ENCODE assay signal across 8 mouse cellular contexts in the genomic region with DNA sequence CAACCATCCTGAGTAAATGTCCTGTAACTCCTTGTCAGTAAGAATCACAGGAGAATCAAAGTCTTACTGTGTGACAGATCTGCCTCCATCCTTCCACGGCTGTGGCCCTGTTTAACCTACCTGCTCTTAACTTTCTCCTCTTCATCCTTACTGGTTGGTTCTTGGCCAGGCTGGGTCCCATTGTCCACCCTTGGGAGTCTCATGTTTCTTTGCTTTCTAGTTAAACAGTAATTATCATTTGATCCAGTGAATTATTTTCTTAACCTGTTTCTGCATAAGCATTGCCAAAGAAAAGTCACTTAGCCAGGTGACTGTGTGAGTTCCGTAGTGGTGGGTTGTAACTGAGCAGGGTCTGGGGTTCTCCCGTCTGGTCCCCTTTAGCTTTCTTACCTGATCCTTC. TPM values are rescaled to one million over a fixed set of nuclear protein-coding genes. Genes with fewer than 3 reads are reported as not detected.
A peak's percentile ranks its signal among the peaks of the same experiment; 100 is the strongest.
DNase-seq lines count a peak whose midpoint lies in the region; ATAC-seq and TF ChIP-seq lines count a peak whose summit lies in the region.
"Not testable (repeated sequence)": the region's sequence is repeated elsewhere in the genome, so short reads cannot be mapped to it uniquely, and the experiment has no call there.

No protein-coding gene starts in this region.

- H3K4me3 ChIP-seq in C2C12 (ENCODE audit: insufficient read depth, poor library complexity, severe bottlenecking): peak overlapping the region; percentile 44
- H3K4me3 ChIP-seq in embryonic facial prominence, embryonic 15.5 days (replicated peaks): peak overlapping the region; percentile 54; the same call in 1 of the 2 replicates
- H3K4me3 ChIP-seq in heart, embryonic 11.5 days (ENCODE audit: low read depth, low read length): peak overlapping the region; percentile 14; the same call in 1 of the 2 replicates
- H3K4me3 ChIP-seq in hindbrain, embryonic 15.5 days: peak overlapping the region; percentile 52
- H3K4me3 ChIP-seq in kidney, embryonic 14.5 days (ENCODE audit: low read length); liver, adult 2 months (ENCODE audit: insufficient read depth, low read depth, low read length); neural tube, embryonic 14.5 days (ENCODE audit: low read depth, low read length): not testable (repeated sequence)
- H3K4me3 ChIP-seq in midbrain, embryonic 10.5 days: peak overlapping the region; percentile 61

- not testable (repeated sequence) for H3K27ac ChIP-seq in embryonic facial prominence, embryonic 15.5 days (replicated peaks); heart, embryonic 11.5 days (ENCODE audit: low read depth, low read length); hindbrain, embryonic 15.5 days (replicated peaks); kidney, embryonic 14.5 days (ENCODE audit: low read depth, low read length); liver, adult 2 months (replicated peaks; ENCODE audit: insufficient read depth, low read depth, low read length); midbrain, embryonic 10.5 days (replicated peaks); neural tube, embryonic 14.5 days (ENCODE audit: low read depth, low read length)

- not testable (repeated sequence) for H3K4me1 ChIP-seq in embryonic facial prominence, embryonic 15.5 days; heart, embryonic 11.5 days (ENCODE audit: control insufficient read depth, insufficient read depth, low read length); hindbrain, embryonic 15.5 days (replicated peaks); kidney, embryonic 14.5 days (ENCODE audit: control insufficient read depth, insufficient read depth, low read length); liver, adult 2 months (ENCODE audit: control insufficient read depth, insufficient read depth, low read length); midbrain, embryonic 10.5 days; neural tube, embryonic 14.5 days (ENCODE audit: control insufficient read depth, insufficient read depth, low read length)

- H3K79me2 ChIP-seq in C2C12 (ENCODE audit: control insufficient read depth, insufficient read depth): peaks cover 13% of the 10 kb centered on the region
- not testable (repeated sequence) for H3K79me2 ChIP-seq in liver, adult 2 months (ENCODE audit: control insufficient read depth, insufficient read depth, low read length)

- TF ChIP-seq CTCF in C2C12 (IDR thresholded peaks at IDR 0.05; ENCODE audit: control insufficient read depth, insufficient read depth, insufficient read length); liver, adult 2 months (IDR thresholded peaks at IDR 0.05; ENCODE audit: low read depth, low read length): not testable (repeated sequence)

- not testable (repeated sequence) for H3ac ChIP-seq in C2C12 (ENCODE audit: control insufficient read depth, insufficient read length, low read depth)

- not testable (repeated sequence) for ATAC-seq in embryonic facial prominence, embryonic 15.5 days (ENCODE audit: insufficient number of reproducible peaks, low FRiP score, low TSS enrichment, low read depth); heart, embryonic 11.5 days (replicated peaks; ENCODE audit: insufficient number of reproducible peaks, low FRiP score, low TSS enrichment); hindbrain, embryonic 15.5 days (ENCODE audit: low FRiP score, low read depth); kidney, embryonic 14.5 days (ENCODE audit: low FRiP score, low TSS enrichment); neural tube, embryonic 14.5 days (ENCODE audit: low read depth)

- DNase-seq in liver, adult 2 months (ENCODE audit: extremely low read depth, low read depth, low spot score): peak; percentile 75
- not testable (repeated sequence) for DNase-seq in midbrain, embryonic 10.5 days (ENCODE audit: low spot score)

- not testable (repeated sequence) for H3K9me3 ChIP-seq in embryonic facial prominence, embryonic 15.5 days (replicated peaks); heart, embryonic 11.5 days (replicated peaks; ENCODE audit: control insufficient read depth, low read length); hindbrain, embryonic 15.5 days; kidney, embryonic 14.5 days (ENCODE audit: control insufficient read depth, low read length); midbrain, embryonic 10.5 days (replicated peaks); neural tube, embryonic 14.5 days (ENCODE audit: control insufficient read depth, low read length)

- not testable (repeated sequence) for H3K9ac ChIP-seq in embryonic facial prominence, embryonic 15.5 days; heart, embryonic 11.5 days (ENCODE audit: low read depth, low read length); hindbrain, embryonic 15.5 days; kidney, embryonic 14.5 days (ENCODE audit: low read depth, low read length); liver, adult 2 months (ENCODE audit: low read depth, low read length); neural tube, embryonic 14.5 days (replicated peaks; ENCODE audit: low read depth, low read length)

- WGBS in embryonic facial prominence, embryonic 15.5 days: 31% methylated on average over 2 of the region's 3 CpGs
- WGBS in heart, embryonic 11.5 days (ENCODE audit: insufficient replicate concordance): 79% methylated on average over 2 of the region's 3 CpGs
- WGBS in hindbrain, embryonic 15.5 days: 53% methylated on average over 2 of the region's 3 CpGs
- 33% methylated on average over 1 of the region's 3 CpGs for WGBS in kidney, embryonic 14.5 days
- 21% methylated on average over 2 of the region's 3 CpGs for WGBS in liver, adult 2 months
- WGBS in midbrain, embryonic 10.5 days: 61% methylated on average over 2 of the region's 3 CpGs
- WGBS in neural tube, embryonic 14.5 days: 14% methylated on average over 1 of the region's 3 CpGs

- H3K79me3 ChIP-seq in C2C12 (ENCODE audit: low read depth): not testable (repeated sequence)

- peak overlapping the region; percentile 37 for H3K4me2 ChIP-seq in embryonic facial prominence, embryonic 15.5 days (replicated peaks)
- peak overlapping the region; percentile 52 for H3K4me2 ChIP-seq in heart, embryonic 11.5 days
- peak overlapping the region; percentile 48 for H3K4me2 ChIP-seq in hindbrain, embryonic 15.5 days
- peak overlapping the region; percentile 25 for H3K4me2 ChIP-seq in kidney, embryonic 14.5 days (replicated peaks; ENCODE audit: low read depth, low read length)
- peak overlapping the region; percentile 36; the same call in 1 of the 2 replicates for H3K4me2 ChIP-seq in neural tube, embryonic 14.5 days (ENCODE audit: low read depth, low read length)

- not testable (repeated sequence) for TF ChIP-seq POLR2A in liver, adult 2 months (IDR thresholded peaks at IDR 0.05; ENCODE audit: extremely low read depth, insufficient read depth, low read length)

- H3K27me3 ChIP-seq in C2C12 (ENCODE audit: control insufficient read depth, insufficient read depth, insufficient read length); embryonic facial prominence, embryonic 15.5 days; heart, embryonic 11.5 days (ENCODE audit: control insufficient read depth, insufficient read depth, low read length); hindbrain, embryonic 15.5 days; kidney, embryonic 14.5 days (ENCODE audit: control insufficient read depth, insufficient read depth, low read length); liver, adult 2 months (ENCODE audit: control insufficient read depth, insufficient read depth, low read length); midbrain, embryonic 10.5 days (ENCODE audit: low read depth, poor library complexity, severe bottlenecking); neural tube, embryonic 14.5 days (ENCODE audit: control insufficient read depth, insufficient read depth, low read length): not testable (repeated sequence)

- peaks cover 27% of the 10 kb centered on the region for H3K36me3 ChIP-seq in C2C12 (ENCODE audit: control insufficient read depth, insufficient read depth)
- H3K36me3 ChIP-seq in embryonic facial prominence, embryonic 15.5 days: peaks cover 14% of the 10 kb centered on the region
- not testable (repeated sequence) for H3K36me3 ChIP-seq in heart, embryonic 11.5 days (ENCODE audit: control insufficient read depth, insufficient read depth, low read length)
- H3K36me3 ChIP-seq in hindbrain, embryonic 15.5 days: peaks cover 14% of the 10 kb centered on the region
- H3K36me3 ChIP-seq in kidney, embryonic 14.5 days (ENCODE audit: control insufficient read depth, insufficient read depth, low read length): peaks cover 25% of the 10 kb centered on the region
- H3K36me3 ChIP-seq in liver, adult 2 months (ENCODE audit: control insufficient read depth, insufficient read depth, low read length): peaks cover 20% of the 10 kb centered on the region
- H3K36me3 ChIP-seq in midbrain, embryonic 10.5 days: peaks cover 29% of the 10 kb centered on the region
- H3K36me3 ChIP-seq in neural tube, embryonic 14.5 days (ENCODE audit: control insufficient read depth, insufficient read depth, low read length): peaks cover 13% of the 10 kb centered on the region

RNA-seq across cellular contexts. Expression of a gene that starts 1.2 kb away (rescaled TPM):
- 4.9 TPM for polyA plus RNA-seq in C2C12 (2012; fragmentation: generic; extraction: Trizol)
- polyA plus RNA-seq in embryonic facial prominence, embryonic 15.5 days (2015; fragmentation: Nextera tagmentation; extraction: Ambion mirVana): 29.7 and 34.6 TPM in 2 replicates
- polyA plus RNA-seq in heart, embryonic 11.5 days (2014; fragmentation: Nextera tagmentation; extraction: Ambion mirVana): 24.9 and 28.9 TPM in 2 replicates
- polyA plus RNA-seq in hindbrain, embryonic 15.5 days (2015; fragmentation: Nextera tagmentation; extraction: Ambion mirVana): 27.8 and 28.6 TPM in 2 replicates
- 31.1 and 50.4 TPM in 2 replicates for polyA plus RNA-seq in kidney, embryonic 14.5 days (2014; fragmentation: Nextera tagmentation; extraction: Ambion mirVana)
- total RNA-seq in liver, adult 2 months (2014; rRNA removed): 10.5 TPM in 2 replicates
- 1.8 and 2.1 TPM in 2 replicates for polyA plus RNA-seq in liver, adult 2 months (2012; rRNA removed)
- polyA plus RNA-seq in midbrain, embryonic 10.5 days (2016; fragmentation: Nextera tagmentation; extraction: Ambion mirVana): 55.9 and 58.2 TPM in 2 replicates
- polyA plus RNA-seq in neural tube, embryonic 14.5 days (2014; fragmentation: Nextera tagmentation; extraction: Ambion mirVana): 30.9 and 34.9 TPM in 2 replicates

RNA-seq across cellular contexts. Expression of a gene that starts 18.6 kb away (rescaled TPM):
- 84.9 TPM for polyA plus RNA-seq in C2C12 (2012; fragmentation: generic; extraction: Trizol)
- polyA plus RNA-seq in embryonic facial prominence, embryonic 15.5 days (2015; fragmentation: Nextera tagmentation; extraction: Ambion mirVana): 28.2 and 30.5 TPM in 2 replicates
- polyA plus RNA-seq in heart, embryonic 11.5 days (2014; fragmentation: Nextera tagmentation; extraction: Ambion mirVana): 28.3 and 30.0 TPM in 2 replicates
- 17.6 and 17.7 TPM in 2 replicates for polyA plus RNA-seq in hindbrain, embryonic 15.5 days (2015; fragmentation: Nextera tagmentation; extraction: Ambion mirVana)
- 35.3 and 37.9 TPM in 2 replicates for polyA plus RNA-seq in kidney, embryonic 14.5 days (2014; fragmentation: Nextera tagmentation; extraction: Ambion mirVana)
- total RNA-seq in liver, adult 2 months (2014; rRNA removed): 44.9 and 51.8 TPM in 2 replicates
- polyA plus RNA-seq in liver, adult 2 months (2012; rRNA removed): 36.9 and 39.7 TPM in 2 replicates
- polyA plus RNA-seq in midbrain, embryonic 10.5 days (2016; fragmentation: Nextera tagmentation; extraction: Ambion mirVana): 16.2 and 16.4 TPM in 2 replicates
- 8.3 and 11.7 TPM in 2 replicates for polyA plus RNA-seq in neural tube, embryonic 14.5 days (2014; fragmentation: Nextera tagmentation; extraction: Ambion mirVana)

RNA-seq across cellular contexts. Expression of a gene that starts 18.9 kb away (rescaled TPM):
- 0.04 TPM for polyA plus RNA-seq in C2C12 (2012; fragmentation: generic; extraction: Trizol)
- polyA plus RNA-seq in embryonic facial prominence, embryonic 15.5 days (2015; fragmentation: Nextera tagmentation; extraction: Ambion mirVana): 0.27 TPM in 1 of 2 replicates, not detected in the other
- not detected in 2 replicates for polyA plus RNA-seq in heart, embryonic 11.5 days (2014; fragmentation: Nextera tagmentation; extraction: Ambion mirVana)
- polyA plus RNA-seq in hindbrain, embryonic 15.5 days (2015; fragmentation: Nextera tagmentation; extraction: Ambion mirVana): 0.57 TPM in 1 of 2 replicates, not detected in the other
- 0.27 and 0.58 TPM in 2 replicates for polyA plus RNA-seq in kidney, embryonic 14.5 days (2014; fragmentation: Nextera tagmentation; extraction: Ambion mirVana)
- 0.07 TPM in 1 of 2 replicates, not detected in the other for total RNA-seq in liver, adult 2 months (2014; rRNA removed)
- polyA plus RNA-seq in liver, adult 2 months (2012; rRNA removed): 0.17 TPM in 1 of 2 replicates, not detected in the other
- polyA plus RNA-seq in midbrain, embryonic 10.5 days (2016; fragmentation: Nextera tagmentation; extraction: Ambion mirVana): 0.21 and 0.27 TPM in 2 replicates
- polyA plus RNA-seq in neural tube, embryonic 14.5 days (2014; fragmentation: Nextera tagmentation; extraction: Ambion mirVana): 0.33 TPM in 1 of 2 replicates, not detected in the other
